Mouse (Mus musculus) frontal cortex, adult 2 months (tissue): Measurements from ENCODE around the gene Ada. TPM values are rescaled to one million over a fixed set of nuclear protein-coding genes. Genes with fewer than 3 reads are reported as not detected.

Experiments used
- DNase-seq, 2 experiments: peaks; one replicate each; pipeline ENCODE4 v3.0.0; 2022; ENCODE audit warnings: low spot score in 1 of 2; ENCODE audit errors: extremely low spot score in 1 of 2
- polyA plus RNA-seq: library from polyadenylated mRNA; depleted of rRNA; stranded (reverse); fragments of >200 nt; gene quantifications from 2 replicates; pipeline ENCODE4 v1.2.3, GENCODE M21; 2012; rRNA removed

Gene Ada
- 1.4 and 1.6 TPM in 2 replicates for polyA plus RNA-seq

- peak in 1 of 2 experiments; percentile 27 for DNase-seq
Measured at GRCm38 (mm10) chr2:163749647-163750611, at the start of gene Ada. Gene Ada (minus strand): TSS chr2:163750239.

- no peak for DNase-seq
Measured at GRCm38 (mm10) chr2:163798411-163798810, 48.4 kb upstream of the Ada start.

GRCm38 (mm10) chr2:163788484-163788883 lies 38.4 kb upstream of the Ada start:
- peak; percentile 44 to 84 for DNase-seq

GRCm38 (mm10) chr2:163787709-163788108 lies 37.7 kb upstream of the Ada start:
- DNase-seq, result peak; percentile 7 to 70

GRCm38 (mm10) chr2:163787086-163787485 lies 37.0 kb upstream of the Ada start:
- no peak for DNase-seq

GRCm38 (mm10) chr2:163783901-163784300 lies 33.9 kb upstream of the Ada start:
- no peak for DNase-seq

- DNase-seq, result no peak
Measured at GRCm38 (mm10) chr2:163783368-163783767, 33.3 kb upstream of the Ada start.

- DNase-seq, result no peak
Measured at GRCm38 (mm10) chr2:163778896-163779295, 28.9 kb upstream of the Ada start.

- no peak for DNase-seq
Measured at GRCm38 (mm10) chr2:163777061-163777460, 27.0 kb upstream of the Ada start.

- DNase-seq, result no peak
Measured at GRCm38 (mm10) chr2:163776661-163777060, 26.6 kb upstream of the Ada start.

- no peak for DNase-seq
Measured at GRCm38 (mm10) chr2:163770731-163771130, 20.7 kb upstream of the Ada start.

- DNase-seq, result no peak
Measured at GRCm38 (mm10) chr2:163766890-163767289, 16.9 kb upstream of the Ada start.

GRCm38 (mm10) chr2:163766261-163766660 lies 16.2 kb upstream of the Ada start:
- no peak for DNase-seq

- DNase-seq, result no peak
Measured at GRCm38 (mm10) chr2:163761402-163761801, 11.4 kb upstream of the Ada start.

- DNase-seq, result no peak
Measured at GRCm38 (mm10) chr2:163760589-163760988, 10.6 kb upstream of the Ada start.

- no peak for DNase-seq
Measured at GRCm38 (mm10) chr2:163758146-163758545, 8.1 kb upstream of the Ada start.

- DNase-seq, result no peak
Measured at GRCm38 (mm10) chr2:163756723-163757122, 6.7 kb upstream of the Ada start.

- no peak for DNase-seq
Measured at GRCm38 (mm10) chr2:163754228-163754627, 4.2 kb upstream of the Ada start.

GRCm38 (mm10) chr2:163744801-163745570 lies 5.1 kb downstream of the Ada start:
- no peak for DNase-seq

- no peak for DNase-seq
Measured at GRCm38 (mm10) chr2:163743357-163743756, 6.7 kb downstream of the Ada start.

GRCm38 (mm10) chr2:163742656-163743055 lies 7.4 kb downstream of the Ada start:
- no peak for DNase-seq
